Mouse (Mus musculus) mesoderm, embryonic 11.5 days (tissue): ENCODE data around the gene Pabpc4.

Source experiments
- DNase-seq: peaks from one replicate; pipeline ENCODE4 v3.0.0-alpha.2; 2012; ENCODE audit warnings: low read depth, low spot score

Gene Pabpc4

DNA sequence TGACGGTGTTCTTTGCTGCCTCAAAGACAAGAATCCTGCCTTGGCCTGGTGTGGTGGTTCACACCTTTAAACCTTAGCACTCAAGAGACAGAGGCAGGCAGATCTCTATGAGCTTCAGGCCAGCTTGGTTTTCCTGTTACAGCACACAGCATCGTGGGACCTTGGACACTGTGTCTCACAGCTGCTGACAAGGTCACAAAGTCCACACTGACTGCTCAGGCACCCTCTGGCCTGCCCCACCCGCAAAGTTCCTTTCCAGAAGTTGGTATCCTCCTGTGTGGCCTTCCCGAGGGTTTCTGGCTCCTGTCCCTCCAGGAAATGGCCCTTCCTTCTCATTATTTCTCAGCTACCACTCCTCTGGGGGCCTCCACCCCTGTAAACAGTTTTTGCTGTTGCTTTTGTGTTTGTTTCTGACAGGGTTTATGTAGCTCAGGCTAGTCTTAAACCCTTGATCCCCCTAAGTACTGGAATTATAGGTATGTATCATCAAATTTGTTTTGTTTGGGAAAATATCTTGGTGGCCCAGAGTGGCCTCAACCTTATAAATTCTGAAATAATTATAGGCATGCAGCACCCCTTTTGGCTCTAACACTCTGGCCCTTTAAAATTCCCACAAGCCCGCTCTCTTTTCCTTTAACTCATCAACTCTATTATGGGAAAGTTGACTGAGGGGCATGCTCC lies at the start of gene Pabpc4:
TSS of gene Pabpc4 (plus strand) at position 631 of the 681 bp plus-strand sequence.
- no peak for DNase-seq

GRCm38 (mm10) chr4:123213975-123214374 lies 48.2 kb upstream of the Pabpc4 start:
- no peak for DNase-seq

GRCm38 (mm10) chr4:123215367-123215766 lies 46.8 kb upstream of the Pabpc4 start:
- DNase-seq = no peak

DNA sequence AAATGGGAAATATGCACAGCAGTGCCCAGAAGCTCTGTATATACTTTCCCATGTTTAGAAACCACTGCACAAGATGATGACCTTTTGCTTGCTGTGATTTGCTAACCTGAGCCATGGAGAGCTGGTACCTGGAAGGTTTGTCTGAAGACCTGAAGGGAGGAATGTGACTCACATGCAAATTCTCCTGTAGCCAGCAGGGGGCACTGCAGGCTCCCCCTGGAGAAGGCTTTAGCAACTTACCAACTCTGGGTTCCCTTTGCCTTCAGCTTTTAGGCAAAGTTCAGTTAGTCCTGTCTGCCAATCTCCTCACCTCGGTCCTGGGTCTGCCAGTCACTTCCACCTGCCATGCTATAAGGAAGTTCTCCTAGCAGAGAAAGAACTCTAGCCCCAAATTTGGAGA lies 45.4 kb upstream of the Pabpc4 start:
- DNase-seq = peak; percentile 72

GRCm38 (mm10) chr4:123219720-123220357 lies 42.3 kb upstream of the Pabpc4 start:
- peak; percentile 79 for DNase-seq

GRCm38 (mm10) chr4:123220637-123221036 lies 41.5 kb upstream of the Pabpc4 start:
- no peak for DNase-seq

DNA sequence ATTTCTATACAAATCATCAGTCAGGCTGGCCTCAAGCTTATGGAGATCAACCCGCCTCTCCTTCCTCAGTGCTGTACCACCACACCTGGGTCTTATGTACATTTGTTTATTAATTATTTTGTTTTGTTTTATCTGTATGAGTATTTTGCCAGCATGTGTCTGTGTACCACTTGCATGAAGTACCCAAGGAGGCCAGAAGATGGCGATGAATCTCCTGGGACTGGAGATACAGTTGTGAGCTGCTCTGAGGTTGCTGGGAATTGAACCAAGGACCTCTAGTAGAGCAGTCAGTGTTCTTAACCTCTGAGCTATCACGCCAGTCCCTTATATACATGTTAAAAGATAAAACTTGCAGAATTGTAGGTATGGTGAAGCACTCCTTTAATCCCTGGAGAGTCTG lies 38.8 kb upstream of the Pabpc4 start:
- no peak for DNase-seq

GRCm38 (mm10) chr4:123225718-123226403 lies 36.3 kb upstream of the Pabpc4 start:
- DNase-seq = peak; percentile 56

DNA sequence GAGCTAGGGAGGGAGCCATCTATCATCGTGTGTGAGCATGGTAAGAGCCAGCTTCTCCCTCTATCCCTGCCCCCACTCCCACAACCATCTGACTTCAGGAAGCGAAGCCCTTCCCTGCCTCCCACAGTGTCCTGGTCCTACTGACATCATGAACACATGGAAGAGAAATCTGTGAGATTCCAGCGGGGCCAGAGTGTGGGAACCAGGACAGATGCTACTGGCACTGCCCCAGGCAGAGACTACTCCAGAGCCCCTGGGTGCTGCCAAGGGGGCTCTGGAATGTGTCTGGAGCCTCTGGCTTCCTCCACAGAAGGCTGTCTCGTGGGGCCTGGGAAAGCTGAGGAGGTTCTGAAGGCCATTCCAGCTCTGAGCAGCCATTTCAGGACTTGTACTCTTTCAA lies 34.4 kb upstream of the Pabpc4 start:
- DNase-seq = peak; percentile 55

DNA sequence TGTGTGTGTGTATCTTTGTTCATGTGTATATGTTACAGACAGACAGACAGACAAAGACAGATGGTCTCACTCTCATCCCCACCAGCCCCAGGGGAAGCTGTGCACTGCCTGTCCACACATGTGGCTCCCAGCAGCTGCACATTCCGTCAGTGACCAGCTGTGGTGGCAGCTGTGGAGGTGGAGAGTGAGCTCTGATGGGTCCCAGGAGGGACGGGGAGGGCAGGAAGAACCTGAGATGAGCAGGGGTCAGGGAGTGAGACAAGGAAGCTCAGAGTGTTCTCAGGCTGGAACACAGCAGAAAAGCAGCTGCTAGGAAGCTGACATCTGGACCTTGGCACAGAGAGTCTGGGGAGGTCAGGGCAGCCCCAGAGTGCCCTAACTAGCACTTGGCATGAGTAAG lies 33.9 kb upstream of the Pabpc4 start:
- peak; percentile 80 for DNase-seq

DNA sequence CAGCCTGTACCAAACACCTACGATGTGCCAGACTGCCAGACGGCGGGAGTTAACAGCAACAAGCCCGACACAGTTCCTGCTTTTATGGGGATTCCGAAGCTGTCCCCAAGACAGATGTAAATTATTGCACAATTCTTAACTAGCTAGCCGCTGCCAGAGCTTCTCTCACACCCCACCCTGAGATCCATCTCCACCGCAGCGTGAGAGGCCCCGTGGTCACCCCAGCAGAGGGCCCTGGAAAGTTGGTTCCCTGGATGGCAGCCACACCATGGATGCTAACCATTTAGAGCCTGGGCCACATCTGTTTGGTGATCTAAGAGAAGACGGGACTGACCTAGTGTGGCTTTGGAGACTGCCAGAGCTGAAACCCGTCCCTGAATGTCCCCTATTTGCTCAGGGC lies 33.0 kb upstream of the Pabpc4 start:
- no peak for DNase-seq

DNA sequence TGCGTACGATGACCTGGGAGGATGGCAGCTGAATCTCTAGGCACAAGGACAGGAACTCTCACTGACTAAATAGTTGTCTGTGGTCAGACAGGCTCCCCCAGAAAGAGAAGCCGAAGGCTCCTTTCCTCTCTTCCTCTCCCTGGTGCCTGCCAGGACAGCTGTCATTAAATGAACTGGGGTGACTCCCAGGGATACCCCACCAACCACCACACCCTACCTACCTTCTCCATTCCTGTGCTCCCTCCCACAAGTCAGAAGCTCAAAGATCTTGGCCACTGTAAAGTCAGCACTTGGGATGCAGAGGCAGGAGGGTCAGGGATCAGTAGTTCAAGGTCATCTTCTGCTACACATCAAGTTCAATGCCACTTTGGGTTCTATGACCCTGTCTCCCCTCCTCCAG lies 29.3 kb upstream of the Pabpc4 start:
- DNase-seq = no peak

GRCm38 (mm10) chr4:123233492-123234084 lies 28.6 kb upstream of the Pabpc4 start, which contains the start of gene Heyl:
Gene Heyl (plus strand): TSS chr4:123233556.
- DNase-seq = peak; percentile 52

GRCm38 (mm10) chr4:123235835-123236430 lies 26.2 kb upstream of the Pabpc4 start:
- DNase-seq = peak; percentile 72

GRCm38 (mm10) chr4:123236431-123237031 lies 25.6 kb upstream of the Pabpc4 start:
- DNase-seq = no peak

DNA sequence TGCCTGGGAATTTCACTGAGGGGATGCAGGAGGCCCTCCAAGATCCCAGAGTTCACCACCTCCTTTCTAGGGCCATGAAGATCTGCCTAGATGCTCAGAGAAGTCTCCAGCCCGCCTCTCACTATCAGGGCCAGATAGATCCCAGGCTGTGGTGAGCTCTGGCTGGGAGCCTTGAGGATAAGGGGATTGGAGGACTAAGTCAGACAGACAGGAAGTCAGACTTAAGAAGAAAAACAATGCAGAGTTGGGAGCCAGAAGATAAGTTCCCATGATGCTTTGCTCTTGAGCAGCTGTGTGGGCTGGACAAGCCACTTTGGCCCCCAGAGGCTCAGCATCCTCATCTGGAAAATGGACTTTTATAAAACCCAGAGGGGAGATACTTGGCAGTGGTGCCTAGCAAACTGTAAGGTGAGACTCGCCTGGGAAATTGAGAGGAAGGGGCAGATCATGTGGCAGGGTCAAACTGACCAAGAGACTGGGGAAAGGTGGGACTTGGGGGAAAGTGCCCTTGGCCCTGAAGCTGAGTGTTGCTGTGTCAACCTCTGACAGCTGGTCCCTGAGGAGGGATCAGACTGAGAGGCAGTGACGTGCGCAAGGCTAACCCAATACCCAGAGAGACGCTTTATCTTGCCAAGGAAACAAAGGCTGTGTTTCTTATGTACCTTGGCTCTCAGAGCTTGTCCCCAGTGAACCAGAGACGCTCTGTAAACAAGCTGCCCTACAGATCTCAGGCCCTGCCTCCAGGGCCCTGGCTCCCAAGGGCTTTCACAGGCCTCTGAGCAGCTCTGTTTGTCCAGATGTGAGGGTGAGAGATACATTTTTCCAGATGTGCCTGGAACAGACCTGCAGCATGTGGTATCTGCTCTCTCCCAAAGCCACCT lies 24.5 kb upstream of the Pabpc4 start:
- DNase-seq = peak; percentile 44

DNA sequence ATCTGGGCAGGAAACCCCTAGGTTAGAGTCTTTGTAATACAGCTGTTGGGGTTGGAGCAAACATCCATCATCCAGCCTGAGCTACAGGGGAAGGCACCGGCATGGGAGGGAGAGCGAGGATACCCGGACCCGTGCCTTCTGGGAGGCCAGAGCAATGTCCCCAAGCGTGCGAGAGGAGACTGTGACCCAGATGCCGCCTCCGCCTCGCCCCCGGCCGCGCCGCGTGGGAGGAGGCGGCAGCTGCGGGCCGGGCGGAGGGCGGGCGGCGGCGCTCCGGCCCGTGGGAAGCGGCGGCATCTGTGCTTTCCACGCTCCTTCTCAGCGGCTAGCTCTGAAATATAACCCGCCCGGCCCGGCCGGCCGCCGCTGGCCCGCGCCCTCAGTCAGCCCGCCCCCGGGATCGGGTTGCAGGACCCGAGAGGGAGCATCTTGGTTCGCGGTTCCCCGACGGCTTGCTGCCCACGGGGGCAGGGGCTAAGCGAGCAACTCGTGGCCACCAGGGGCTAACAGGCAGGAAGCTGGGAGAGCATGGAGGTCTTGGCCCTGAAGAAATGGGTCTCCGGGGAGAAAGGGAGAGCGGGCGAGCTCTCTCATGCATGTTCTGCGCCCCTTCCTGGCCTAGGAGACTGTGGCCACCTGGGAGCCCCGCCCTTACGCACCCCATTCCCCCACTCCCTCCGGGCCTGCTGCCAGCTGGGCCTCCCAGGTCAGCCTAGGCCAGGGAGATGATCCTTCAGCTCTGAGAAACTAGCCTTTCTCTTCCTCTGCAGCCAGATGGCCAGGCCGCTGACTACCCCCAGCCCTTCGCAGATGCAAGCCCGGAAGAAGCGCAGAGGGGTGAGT lies 22.6 kb upstream of the Pabpc4 start:
- peak; percentile 74 for DNase-seq

DNA sequence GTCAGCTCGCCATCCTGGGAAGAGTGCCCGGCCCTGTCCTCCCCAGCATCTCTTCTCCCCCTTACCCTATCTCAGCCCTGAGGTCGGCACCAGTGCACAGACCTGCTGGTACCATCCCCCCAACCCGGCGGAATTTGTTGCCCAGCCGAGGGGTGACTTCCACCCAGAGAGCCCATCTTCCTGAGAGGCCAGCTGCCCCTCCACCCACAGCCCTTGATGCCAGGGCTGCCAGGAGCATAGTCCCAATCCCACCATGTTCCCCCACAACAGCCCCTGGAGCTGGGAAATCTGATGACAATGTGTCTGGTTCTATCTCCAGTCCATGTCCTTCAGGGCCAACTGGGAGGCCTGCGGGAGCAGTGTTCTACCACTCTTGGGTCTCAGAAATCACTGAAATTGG lies 15.9 kb upstream of the Pabpc4 start:
- DNase-seq = no peak

DNA sequence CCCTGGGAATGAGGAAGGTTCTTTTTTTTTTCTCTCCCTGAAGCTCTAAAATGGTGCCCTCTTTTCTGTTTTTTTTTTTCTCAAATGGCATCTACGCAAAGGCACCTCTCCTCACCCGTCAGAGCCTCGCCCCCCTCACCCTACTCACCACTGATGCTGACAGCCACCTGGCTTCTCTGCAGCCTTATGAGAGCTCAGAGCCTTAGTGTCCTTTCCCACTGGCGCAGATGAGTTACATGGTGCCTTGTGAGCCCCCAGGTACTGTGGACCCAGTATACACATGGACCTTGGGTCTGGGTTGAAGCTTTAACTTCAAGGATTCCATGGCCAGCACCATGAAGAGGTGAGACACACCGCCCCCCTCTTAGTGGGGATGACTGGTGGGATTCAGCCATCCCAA lies 15.5 kb upstream of the Pabpc4 start:
- DNase-seq = no peak
